Mouse (Mus musculus) hindbrain, embryonic 16.5 days (tissue): ENCODE measurements around the gene Gm2174. TPM values are rescaled to one million over a fixed set of nuclear protein-coding genes. Genes with fewer than 3 reads are reported as not detected.
A peak's percentile ranks its signal among the peaks of the same experiment; 100 is the strongest.

Source experiments
- ATAC-seq: fragments of 200-750 bp; cut with Nextera tagmentation; 2 replicates; pipeline ENCODE4 v1.8.0; 2017; ENCODE audit warnings: moderate TSS enrichment, moderate library complexity
- H3K27ac ChIP-seq: fragments of 300-500 bp; sonication (generic); 2 replicates; pipeline ENCODE4 v1.5.1; 2014; ENCODE audit warnings: low read depth, mild to moderate bottlenecking, control low read depth, low read length, moderate library complexity
- H3K27me3 ChIP-seq: fragments of 300-500 bp; sonication (generic); replicated peaks from 2 replicates; pipeline ENCODE4 v1.6.1; 2014; ENCODE audit warnings: low read length; ENCODE audit not compliant: control insufficient read depth, insufficient read depth
- H3K36me3 ChIP-seq: fragments of 300-500 bp; sonication (generic); 2 replicates; pipeline ENCODE4 v1.6.1; 2014; ENCODE audit warnings: mild to moderate bottlenecking, low read length, moderate library complexity, mixed read lengths; ENCODE audit not compliant: control insufficient read depth, insufficient read depth
- H3K4me1 ChIP-seq: fragments of 300-500 bp; sonication (generic); 2 replicates; pipeline ENCODE4 v1.6.1; 2014; ENCODE audit warnings: low read depth, low read length; ENCODE audit not compliant: control insufficient read depth, insufficient read depth
- H3K4me2 ChIP-seq: fragments of 300-500 bp; sonication (generic); 2 replicates; pipeline ENCODE4 v1.6.1; 2014; ENCODE audit warnings: mild to moderate bottlenecking, low read length, control low read depth, moderate library complexity
- H3K4me3 ChIP-seq: fragments of 300-500 bp; sonication (generic); 2 replicates; pipeline ENCODE4 v1.5.1; 2014; ENCODE audit warnings: mild to moderate bottlenecking, low read length, control low read depth, moderate library complexity
- H3K9ac ChIP-seq: fragments of 300-500 bp; sonication (generic); 2 replicates; pipeline ENCODE4 v1.6.1; 2014; ENCODE audit warnings: low read depth, mild to moderate bottlenecking, control low read depth, low read length, moderate library complexity
- H3K9me3 ChIP-seq: fragments of 300-500 bp; sonication (generic); 2 replicates; pipeline ENCODE4 v1.6.1; 2014; ENCODE audit warnings: mild to moderate bottlenecking, low read length, moderate library complexity; ENCODE audit not compliant: control insufficient read depth
- WGBS: fragments of 180-500 bp; shearing (Covaris S2); extraction: QIAGEN DNeasy Blood & Tissue Kit; methylation state at CpG from one replicate; pipeline ENCODE4 v1.1.7; 2014; 5-methylcytosine and 5-hydroxymethylcytosine counted together
- polyA plus RNA-seq: library from polyadenylated mRNA; unstranded; fragments of >200 nt; fragmentation: Nextera tagmentation; extraction: Ambion mirVana; gene quantifications from 2 replicates; pipeline ENCODE4 v1.2.1, GENCODE M21; 2015

Gm2174 gene
- polyA plus RNA-seq, 1 experiment from 2014 or later = 1.3 TPM

GRCm38 (mm10) chrX:56477553-56477952, 29.8 kb downstream of the Gm2174 start:
- H3K9me3 ChIP-seq = no peaks in the 10 kb centered on the region
- no peak overlapping the region for H3K4me2 ChIP-seq
- no peaks in the 10 kb centered on the region for H3K27me3 ChIP-seq
- 93% methylated on average over 3 of the region's 3 CpGs for WGBS
- no peak overlapping the region for H3K27ac ChIP-seq
- no peaks in the 10 kb centered on the region; the same call in 1 of the 2 replicates for H3K36me3 ChIP-seq
- no peak overlapping the region for H3K4me3 ChIP-seq
- ATAC-seq = no peak
- H3K9ac ChIP-seq = no peak overlapping the region
- H3K4me1 ChIP-seq = no peaks in the 10 kb centered on the region

GRCm38 (mm10) chrX:56481906-56482305, 34.1 kb downstream of the Gm2174 start:
- no peak overlapping the region for H3K27ac ChIP-seq
- H3K36me3 ChIP-seq = no peaks in the 10 kb centered on the region; the same call in 1 of the 2 replicates
- 68% methylated on average over 3 of the region's 3 CpGs for WGBS
- H3K27me3 ChIP-seq = no peaks in the 10 kb centered on the region
- no peaks in the 10 kb centered on the region for H3K4me1 ChIP-seq
- no peak overlapping the region for H3K4me3 ChIP-seq
- no peak for ATAC-seq
- H3K9me3 ChIP-seq = no peaks in the 10 kb centered on the region
- H3K4me2 ChIP-seq = no peak overlapping the region
- no peak overlapping the region for H3K9ac ChIP-seq

- no peak overlapping the region for H3K27ac ChIP-seq
- H3K9ac ChIP-seq = no peak overlapping the region
- no peaks in the 10 kb centered on the region for H3K9me3 ChIP-seq
- H3K4me3 ChIP-seq = no peak overlapping the region
- no peaks in the 10 kb centered on the region for H3K4me1 ChIP-seq
- no peak overlapping the region for H3K4me2 ChIP-seq
- 24% methylated on average over 1 of the region's 1 CpGs for WGBS
- H3K36me3 ChIP-seq = no peaks in the 10 kb centered on the region
- no peaks in the 10 kb centered on the region for H3K27me3 ChIP-seq
- 0 out of 2 replicates have a peak, but pooled peaks have one; percentile 24 for ATAC-seq
These were observed 42.0 kb downstream of the Gm2174 start for GRCm38 (mm10) chrX:56489758-56490157.

DNA sequence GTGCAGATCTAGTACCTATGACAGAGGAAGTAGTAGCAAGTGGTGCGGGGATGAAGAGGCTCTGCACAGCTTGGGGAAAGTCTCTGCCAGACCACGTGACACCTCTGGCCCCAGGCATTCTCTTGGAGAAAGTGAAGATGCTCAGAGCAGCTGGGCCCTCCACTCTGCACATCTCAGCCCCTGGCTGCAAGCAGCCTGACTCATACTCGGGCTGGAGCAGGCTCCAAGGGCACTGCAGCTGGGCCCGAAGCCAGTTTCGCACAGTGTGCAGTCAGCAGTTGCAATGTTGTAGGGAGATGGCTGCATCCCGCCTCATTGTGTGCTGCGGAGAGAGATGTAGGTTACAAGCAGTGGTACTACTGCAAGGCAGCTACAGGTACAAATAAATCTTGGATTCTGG, 49.5 kb downstream of the Gm2174 start:
- H3K27ac ChIP-seq = no peak overlapping the region
- H3K36me3 ChIP-seq = no peaks in the 10 kb centered on the region
- 75% methylated on average over 7 of the region's 7 CpGs for WGBS
- no peak overlapping the region for H3K9ac ChIP-seq
- no peak overlapping the region for H3K4me2 ChIP-seq
- no peaks in the 10 kb centered on the region for H3K27me3 ChIP-seq
- no peaks in the 10 kb centered on the region for H3K9me3 ChIP-seq
- no peak overlapping the region for H3K4me3 ChIP-seq
- peak; percentile 54 for ATAC-seq
- no peaks in the 10 kb centered on the region for H3K4me1 ChIP-seq

Other genes with a start within 250 kb of the Gm2174 start
- not detected in 2 replicates for gene Gm773, start 235.1 kb upstream of the Gm2174 start, polyA plus RNA-seq
- 5.9 and 6.7 TPM in 2 replicates for gene Zfp449, start 101.6 kb upstream of the Gm2174 start, polyA plus RNA-seq
- gene Smim10l2a, start 73.4 kb upstream of the Gm2174 start, polyA plus RNA-seq = 49.2 and 58.7 TPM in 2 replicates
- gene Ints6l, start 6.9 kb downstream of the Gm2174 start, polyA plus RNA-seq = 20.2 and 20.3 TPM in 2 replicates
- gene Gm10477, start 76.8 kb downstream of the Gm2174 start, polyA plus RNA-seq = not detected in 2 replicates
- gene Gm648, start 101.6 kb downstream of the Gm2174 start, polyA plus RNA-seq = 0.15 TPM in 1 of 2 replicates, not detected in the other
- gene Mmgt1, start 150.1 kb downstream of the Gm2174 start, polyA plus RNA-seq = 52.9 and 57.8 TPM in 2 replicates
- 75.7 and 79.0 TPM in 2 replicates for gene Slc9a6, start 161.8 kb downstream of the Gm2174 start, polyA plus RNA-seq